Mouse (Mus musculus) testis, postnatal 10 days (tissue): ENCODE data around the gene Galns.
A peak's percentile ranks its signal among the peaks of the same experiment; 100 is the strongest.

Source experiments
- DNase-seq: peaks from one replicate; pipeline ENCODE4 v3.0.0; 2021; ENCODE audit warnings: low spot score

Galns gene

DNA sequence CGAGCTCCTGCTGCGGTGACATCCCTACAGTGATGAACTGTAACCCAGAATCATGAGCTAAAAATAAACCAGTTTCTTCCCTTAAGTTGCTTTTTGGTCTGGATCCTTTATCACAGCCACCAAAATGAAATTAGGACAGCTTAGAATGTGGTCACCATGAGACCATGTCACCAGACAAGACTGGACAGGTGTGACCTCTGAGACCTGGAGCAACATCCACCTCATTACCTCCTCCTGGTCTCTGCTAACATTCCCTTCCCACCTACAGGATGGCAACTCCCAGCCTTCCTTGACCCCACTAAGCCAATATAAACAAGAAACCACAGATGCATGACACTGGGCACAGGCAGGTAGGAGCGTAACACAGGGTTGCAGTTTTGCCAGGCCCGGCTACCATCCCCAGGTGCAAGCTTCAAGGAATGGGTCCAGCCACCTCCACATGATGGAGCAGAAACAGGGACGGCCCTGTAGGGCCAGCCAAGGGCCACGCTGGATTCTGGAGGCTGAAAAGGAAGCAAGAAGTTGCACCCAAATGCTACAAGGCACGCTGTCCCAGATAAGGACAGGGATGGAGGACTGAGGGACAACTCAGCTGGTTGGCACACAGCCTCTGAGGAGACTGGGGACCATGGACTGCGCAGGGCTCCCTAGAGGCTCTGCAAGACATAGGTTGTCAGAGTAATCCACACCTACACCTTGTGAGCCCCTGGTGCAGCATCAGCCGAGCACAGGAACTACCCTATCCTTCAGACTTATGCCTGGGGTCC is 72.8 kb downstream of the Galns start:
- no peak for DNase-seq

DNA sequence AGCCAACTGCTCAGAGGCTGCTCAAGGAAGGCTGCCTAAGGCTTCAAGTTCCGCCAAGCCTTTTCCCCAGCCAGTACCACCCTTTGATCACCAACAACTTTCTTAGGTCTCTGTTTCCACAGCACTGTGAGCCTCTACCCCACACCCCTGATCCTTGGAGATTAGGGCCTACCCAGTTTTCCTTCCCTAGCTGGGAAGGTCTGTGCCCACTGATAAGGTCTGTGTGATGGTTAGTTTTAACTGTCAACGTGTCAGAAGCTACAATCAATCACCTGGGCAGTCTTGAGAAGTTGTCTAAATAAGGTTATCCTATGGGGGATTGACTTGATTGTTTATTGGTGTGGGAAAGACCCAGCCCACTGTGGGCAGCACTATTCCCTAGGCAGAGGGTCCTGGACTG is 73.5 kb downstream of the Galns start:
- DNase-seq = no peak

DNA sequence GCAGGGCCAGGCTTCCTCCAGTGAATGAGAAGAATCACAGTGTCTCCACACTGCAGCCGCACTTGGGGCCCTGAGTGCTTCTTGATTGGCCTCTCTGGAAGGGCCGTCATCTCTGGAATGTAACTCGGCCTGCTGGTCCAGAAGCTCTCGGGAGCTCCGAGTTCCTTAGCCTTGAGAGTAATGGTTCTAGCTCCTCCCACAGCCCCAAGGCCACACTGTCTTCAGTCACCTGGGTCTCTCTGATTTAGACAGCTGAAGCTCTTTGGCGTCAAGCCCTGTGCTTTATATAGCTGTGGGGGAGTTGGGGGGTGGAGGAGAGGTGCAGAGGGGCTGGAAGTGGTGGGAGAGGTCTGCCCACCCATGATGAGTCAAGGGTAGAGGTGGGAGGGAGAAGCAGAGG is 74.2 kb downstream of the Galns start:
- peak; percentile 88 for DNase-seq

DNA sequence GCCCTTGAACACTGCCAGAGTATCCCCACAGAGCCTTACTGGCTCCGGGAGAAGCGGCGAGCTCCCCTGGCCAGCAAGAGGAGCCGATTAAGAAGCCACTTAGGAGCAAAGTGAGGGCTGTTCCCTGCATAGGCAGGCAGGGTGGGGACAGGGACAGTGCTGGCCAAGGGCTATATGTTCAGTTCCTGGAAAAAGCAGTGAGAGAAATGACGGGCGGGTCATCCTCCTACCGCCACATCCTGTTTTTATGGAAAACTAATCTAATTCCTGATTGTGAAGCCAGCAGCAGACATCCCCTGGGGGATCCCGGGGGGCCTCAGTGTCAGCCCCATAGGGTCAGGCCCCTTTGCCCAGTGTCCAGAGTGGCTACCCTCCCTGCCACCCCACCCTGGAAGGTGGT is 80.0 kb downstream of the Galns start:
- DNase-seq = no peak

DNA sequence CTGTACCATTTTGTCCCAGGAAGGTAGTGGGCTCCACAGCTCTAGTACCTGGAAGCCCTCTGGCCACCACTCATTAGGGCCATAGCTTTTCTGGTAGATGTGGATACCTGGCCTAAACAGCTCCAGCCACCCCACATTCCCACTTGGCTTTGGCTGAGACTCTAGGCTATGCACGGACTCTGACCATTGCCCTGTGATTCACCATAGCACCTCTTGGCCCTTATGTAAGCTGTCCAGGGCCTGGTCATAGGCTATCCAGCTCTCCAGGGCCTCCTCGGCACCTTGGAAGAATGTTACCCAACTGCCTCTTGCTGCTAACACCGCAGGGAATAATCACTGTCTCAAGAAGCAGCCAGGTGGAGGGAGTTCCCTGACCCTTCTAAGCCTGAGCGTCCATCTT is 82.1 kb downstream of the Galns start:
- no peak for DNase-seq
